Mouse (Mus musculus) embryonic fibroblast, embryonic 13.5 days (primary cell): Measurements from ENCODE around the gene Tenm2.

Source experiments
- CTCF ChIP-seq: IDR thresholded peaks from 2 replicates; pipeline ENCODE4 v1.5.1; 2011; ENCODE audit warnings: mild to moderate bottlenecking, control low read depth, low read length, moderate library complexity, borderline replicate concordance; ENCODE audit not compliant: insufficient read depth
- POLR2A ChIP-seq: IDR thresholded peaks from 2 replicates; pipeline ENCODE4 v1.6.1; 2011; ENCODE audit warnings: low read depth, mild to moderate bottlenecking, control low read depth, low read length, moderate library complexity

GRCm38 (mm10) chr11:36415244-36415643 lies 820.5 kb downstream of the Tenm2 start:
- TF ChIP-seq CTCF, result no peak
- no peak for TF ChIP-seq POLR2A
